Mouse (Mus musculus): ENCODE measurements at regions not wholly inside any gene's neighbourhood (a gene's known extent, or its start where the extent isn't known, plus 50 kb on each side); places are given as distances from the start of the nearest gene placed in this dataset.

GRCm38 (mm10) chr4:26016071-26016470 is 216.0 kb upstream of the Fut9 start:
- no peak for DNase-seq (ENCODE audit: low spot score in 2 of 2)
- intact Hi-C loops (cut with DNase I): no loop called here

GRCm38 (mm10) chr4:26000364-26000763 is 200.3 kb upstream of the Fut9 start:
- DNase-seq (ENCODE audit: low spot score in 2 of 2): no peak
- intact Hi-C loops (cut with DNase I): no loop called here

- intact Hi-C loops (cut with DNase I): no loop called here
These were observed 198.5 kb upstream of the Fut9 start for GRCm38 (mm10) chr4:25998561-25998960.

GRCm38 (mm10) chr4:25955696-25956348 is 155.8 kb upstream of the Fut9 start:
- peak; percentile 14 to 72 for DNase-seq (ENCODE audit: low spot score in 2 of 2)
- intact Hi-C loops (cut with DNase I): no loop called here

More at GRCm38 (mm10) chr4:25998561-25998960, 198.5 kb upstream of the Fut9 start:
- no peak for DNase-seq (ENCODE audit: low spot score in 2 of 2)

GRCm38 (mm10) chr4:25932546-25932945 is 132.5 kb upstream of the Fut9 start:
- intact Hi-C loops (cut with DNase I): no loop called here

GRCm38 (mm10) chr4:25895381-25895980 is 95.4 kb upstream of the Fut9 start:
- no peak for DNase-seq (ENCODE audit: low spot score in 2 of 2)
- intact Hi-C loops (cut with DNase I): no loop called here

More at GRCm38 (mm10) chr4:25932546-25932945, 132.5 kb upstream of the Fut9 start:
- no peak for DNase-seq (ENCODE audit: low spot score in 2 of 2)

GRCm38 (mm10) chr4:25891888-25892661 is 92.0 kb upstream of the Fut9 start:
- no peak for DNase-seq (ENCODE audit: low spot score in 2 of 2)
- intact Hi-C loops (cut with DNase I): no loop called here

Data from left cerebral cortex, postnatal 25 days (tissue).